Mouse (Mus musculus): ENCODE data around the gene Gm10638. TPM values are rescaled to one million over a fixed set of nuclear protein-coding genes. Genes with fewer than 3 reads are reported as not detected.
A peak's percentile ranks its signal among the peaks of the same experiment; 100 is the strongest.

The Gm10638 gene
- 1 to 10 TPM; 2.8 to 3.1 TPM for total RNA-seq (2021)
- polyA plus RNA-seq (2012; rRNA removed), result 0.73 and 2.0 TPM in 2 replicates
- long read RNA-seq, transcript Gm10638-201 (1 exons, 905 nt), result major isoform, 7 of 7 reads
- long read RNA-seq, partial matches to known transcripts, result 0 of 7 reads
- long read RNA-seq, other reads (novel, unspliced or antisense), result 0 of 7 reads

- H3K9ac ChIP-seq (ENCODE audit: low read depth, low read length), result peak within 1 kb of the TSS; percentile 100
Measured at GRCm38 (mm10) chr8:86745221-86745934, at the start of gene Gm10638, which contains the start of gene Siah1a. Gene Gm10638, plus strand, starts transcription at chr8:86745699. Gene Siah1a, minus strand, starts transcription at chr8:86745934.

GRCm38 (mm10) chr8:86695703-86696102 lies 49.8 kb upstream of the Gm10638 start:
- Histone ChIP-seq H3K4me1 (ENCODE audit: control insufficient read depth, insufficient read depth, low read length) (peaks cover 5% of the 10 kb centered on the region; the same call in 1 of the 2 replicates), H3K27ac (no peak overlapping the region), H3K36me3 (ENCODE audit: control insufficient read depth, insufficient read depth, low read length) (no peaks in the 10 kb centered on the region), H3K4me3 (no peak overlapping the region), H3K79me2 (replicated peaks; ENCODE audit: control insufficient read depth, insufficient read depth, low read length) (no peaks in the 10 kb centered on the region; the same call in 1 of the 2 replicates), H3K27me3 (ENCODE audit: control insufficient read depth, insufficient read depth, low read length) (no peaks in the 10 kb centered on the region), H3K9ac (ENCODE audit: low read depth, low read length) (no peak overlapping the region)
- intact Hi-C loops (cut with DNase I), result no loop called here
- DNase-seq, result no peak
- TF ChIP-seq EP300 (IDR thresholded peaks at IDR 0.05; ENCODE audit: insufficient read depth, low read depth, low read length), result no peak
- no peak for TF ChIP-seq CTCF (IDR thresholded peaks at IDR 0.05)
- TF ChIP-seq POLR2A (IDR thresholded peaks at IDR 0.05; ENCODE audit: insufficient read depth, low read depth, low read length), result no peak
- WGBS, result 98% methylated on average over 2 of the region's 2 CpGs

More at GRCm38 (mm10) chr8:86745221-86745934, at the start of gene Gm10638, which contains the start of gene Siah1a:
- H3K79me2 ChIP-seq (replicated peaks; ENCODE audit: control insufficient read depth, insufficient read depth, low read length), result peaks cover 2% of the 10 kb centered on the region; the same call in 1 of the 2 replicates
- H3K4me1 ChIP-seq (ENCODE audit: control insufficient read depth, insufficient read depth, low read length), result peaks cover 14% of the 10 kb centered on the region
- under 1% methylated on average over 69 of the region's 88 CpGs for WGBS
- H3K27me3 ChIP-seq (ENCODE audit: control insufficient read depth, insufficient read depth, low read length), result no peaks in the 10 kb centered on the region
- peak; percentile 83 to 86 for DNase-seq
- peaks cover 18% of the 10 kb centered on the region for H3K36me3 ChIP-seq (ENCODE audit: control insufficient read depth, insufficient read depth, low read length)
- TF ChIP-seq POLR2A (IDR thresholded peaks at IDR 0.05; ENCODE audit: insufficient read depth, low read depth, low read length) (peak; percentile 69), EP300 (IDR thresholded peaks at IDR 0.05; ENCODE audit: insufficient read depth, low read depth, low read length) (no peak), CTCF (IDR thresholded peaks at IDR 0.05) (no peak)
- intact Hi-C loops (cut with DNase I), result loop anchor here (5.0 kb wide), 2 partner anchors 97 to 157 kb away; no protein-coding TSS in a partner anchor
- H3K27ac ChIP-seq, result peak within 1 kb of the TSS; percentile 98
- H3K4me3 ChIP-seq, result peak within 1 kb of the TSS; percentile 94

GRCm38 (mm10) chr8:86698811-86699421 lies 46.6 kb upstream of the Gm10638 start:
- peaks cover 5% of the 10 kb centered on the region for H3K4me1 ChIP-seq (ENCODE audit: control insufficient read depth, insufficient read depth, low read length)
- WGBS, result 37% methylated on average over 1 of the region's 1 CpGs
- peaks cover 5% of the 10 kb centered on the region for H3K36me3 ChIP-seq (ENCODE audit: control insufficient read depth, insufficient read depth, low read length)
- intact Hi-C loops (cut with DNase I), result no loop called here
- no peak overlapping the region for H3K4me3 ChIP-seq
- no peak for DNase-seq
- H3K27me3 ChIP-seq (ENCODE audit: control insufficient read depth, insufficient read depth, low read length), result no peaks in the 10 kb centered on the region
- H3K79me2 ChIP-seq (replicated peaks; ENCODE audit: control insufficient read depth, insufficient read depth, low read length), result no peaks in the 10 kb centered on the region; the same call in 1 of the 2 replicates
- no peak overlapping the region for H3K9ac ChIP-seq (ENCODE audit: low read depth, low read length)
- no peak for TF ChIP-seq EP300 (IDR thresholded peaks at IDR 0.05; ENCODE audit: insufficient read depth, low read depth, low read length)
- TF ChIP-seq CTCF (IDR thresholded peaks at IDR 0.05), result no peak
- no peak for TF ChIP-seq POLR2A (IDR thresholded peaks at IDR 0.05; ENCODE audit: insufficient read depth, low read depth, low read length)
- H3K27ac ChIP-seq, result no peak overlapping the region; the same call in 1 of the 2 replicates

- Histone ChIP-seq H3K4me1 (ENCODE audit: control insufficient read depth, insufficient read depth, low read length) (peaks cover 5% of the 10 kb centered on the region), H3K79me2 (replicated peaks; ENCODE audit: control insufficient read depth, insufficient read depth, low read length) (no peaks in the 10 kb centered on the region; the same call in 1 of the 2 replicates), H3K4me3 (no peak overlapping the region), H3K36me3 (ENCODE audit: control insufficient read depth, insufficient read depth, low read length) (peaks cover 5% of the 10 kb centered on the region), H3K27ac (no peak overlapping the region), H3K9ac (ENCODE audit: low read depth, low read length) (no peak overlapping the region), H3K27me3 (ENCODE audit: control insufficient read depth, insufficient read depth, low read length) (no peaks in the 10 kb centered on the region)
- no peak for TF ChIP-seq POLR2A (IDR thresholded peaks at IDR 0.05; ENCODE audit: insufficient read depth, low read depth, low read length)
- TF ChIP-seq CTCF (IDR thresholded peaks at IDR 0.05), result no peak
- TF ChIP-seq EP300 (IDR thresholded peaks at IDR 0.05; ENCODE audit: insufficient read depth, low read depth, low read length), result no peak
- intact Hi-C loops (cut with DNase I), result no loop called here
- 70% methylated on average over 12 of the region's 12 CpGs for WGBS
- DNase-seq, result no peak
Measured at GRCm38 (mm10) chr8:86699471-86699870, 46.0 kb upstream of the Gm10638 start.

DNA sequence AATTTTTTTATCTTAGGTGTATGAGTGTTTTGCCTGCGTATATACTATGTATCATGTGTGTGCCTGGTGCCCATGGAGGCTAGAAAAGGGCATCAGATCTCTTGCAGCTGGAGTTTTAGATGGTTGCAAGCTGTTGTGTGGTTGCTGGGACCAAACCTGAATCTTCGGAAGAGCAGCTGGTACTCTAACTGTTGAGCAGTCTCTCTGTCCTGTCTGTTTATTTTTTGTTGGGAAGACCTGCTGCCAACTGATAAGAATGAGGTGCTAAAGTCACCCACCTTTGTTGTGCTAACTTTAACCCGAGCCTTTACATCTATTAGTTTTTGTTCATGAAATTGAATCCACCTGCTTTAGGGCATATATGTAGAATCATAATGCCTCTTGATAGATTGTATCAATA lies 43.0 kb upstream of the Gm10638 start:
- H3K36me3 ChIP-seq (ENCODE audit: control insufficient read depth, insufficient read depth, low read length), result peaks cover 5% of the 10 kb centered on the region
- H3K9ac ChIP-seq (ENCODE audit: low read depth, low read length), result no peak overlapping the region
- no peaks in the 10 kb centered on the region for H3K79me2 ChIP-seq (replicated peaks; ENCODE audit: control insufficient read depth, insufficient read depth, low read length)
- no peak overlapping the region for H3K4me3 ChIP-seq
- H3K4me1 ChIP-seq (ENCODE audit: control insufficient read depth, insufficient read depth, low read length), result peaks cover 5% of the 10 kb centered on the region
- no peak for DNase-seq
- intact Hi-C loops (cut with DNase I), result no loop called here
- TF ChIP-seq CTCF (IDR thresholded peaks at IDR 0.05) (no peak), EP300 (IDR thresholded peaks at IDR 0.05; ENCODE audit: insufficient read depth, low read depth, low read length) (no peak), POLR2A (IDR thresholded peaks at IDR 0.05; ENCODE audit: insufficient read depth, low read depth, low read length) (no peak)
- no peaks in the 10 kb centered on the region for H3K27me3 ChIP-seq (ENCODE audit: control insufficient read depth, insufficient read depth, low read length)
- H3K27ac ChIP-seq, result no peak overlapping the region
- 75% methylated on average over 3 of the region's 3 CpGs for WGBS

Measured in heart, adult 2 months (tissue).